Mouse (Mus musculus): ENCODE results near the gene Zfp710.

The Zfp710 gene

GRCm38 (mm10) chr7:80058405-80059063, 33.9 kb downstream of the Zfp710 start:
- peak in 1 of 2 experiments; percentile 66 for DNase-seq

DNA sequence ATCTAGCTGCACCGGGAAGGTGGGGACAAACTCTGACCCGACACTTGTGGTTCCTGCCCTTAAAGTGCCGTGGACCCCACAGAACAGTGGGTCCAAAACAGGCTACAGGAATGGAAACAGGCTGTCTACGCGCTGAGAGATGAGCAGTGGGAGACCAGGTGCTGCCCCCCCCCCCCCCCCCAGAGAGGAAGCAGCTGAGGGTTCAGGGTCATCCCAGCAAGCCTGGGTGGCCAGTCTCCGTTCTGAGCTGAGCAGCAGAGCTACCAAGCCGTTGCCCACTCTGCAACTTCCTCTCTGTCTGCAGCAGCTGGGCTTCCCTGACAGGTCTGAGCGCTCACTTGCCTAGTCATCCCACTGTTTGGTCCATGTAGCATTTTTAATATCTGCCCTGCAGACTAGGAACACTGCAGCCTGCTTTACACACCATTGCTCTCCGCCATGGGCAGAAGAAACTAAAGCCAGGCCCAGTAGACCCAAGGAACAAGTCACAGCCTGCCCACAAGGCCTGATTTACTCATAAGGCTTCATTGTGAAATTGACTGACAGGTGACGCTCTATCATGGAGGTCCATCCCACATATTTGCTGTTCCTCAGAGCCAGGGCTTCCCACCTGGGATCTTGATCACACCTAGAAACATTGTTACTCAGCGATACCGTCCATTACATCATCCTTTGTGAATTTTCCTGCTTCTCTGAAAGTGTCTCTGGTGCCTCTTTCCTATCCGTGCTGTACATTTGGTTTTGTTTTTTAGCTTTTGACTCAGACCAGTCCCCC, 34.6 kb downstream of the Zfp710 start:
- peak in 1 of 2 experiments; percentile 51 for DNase-seq

DNA sequence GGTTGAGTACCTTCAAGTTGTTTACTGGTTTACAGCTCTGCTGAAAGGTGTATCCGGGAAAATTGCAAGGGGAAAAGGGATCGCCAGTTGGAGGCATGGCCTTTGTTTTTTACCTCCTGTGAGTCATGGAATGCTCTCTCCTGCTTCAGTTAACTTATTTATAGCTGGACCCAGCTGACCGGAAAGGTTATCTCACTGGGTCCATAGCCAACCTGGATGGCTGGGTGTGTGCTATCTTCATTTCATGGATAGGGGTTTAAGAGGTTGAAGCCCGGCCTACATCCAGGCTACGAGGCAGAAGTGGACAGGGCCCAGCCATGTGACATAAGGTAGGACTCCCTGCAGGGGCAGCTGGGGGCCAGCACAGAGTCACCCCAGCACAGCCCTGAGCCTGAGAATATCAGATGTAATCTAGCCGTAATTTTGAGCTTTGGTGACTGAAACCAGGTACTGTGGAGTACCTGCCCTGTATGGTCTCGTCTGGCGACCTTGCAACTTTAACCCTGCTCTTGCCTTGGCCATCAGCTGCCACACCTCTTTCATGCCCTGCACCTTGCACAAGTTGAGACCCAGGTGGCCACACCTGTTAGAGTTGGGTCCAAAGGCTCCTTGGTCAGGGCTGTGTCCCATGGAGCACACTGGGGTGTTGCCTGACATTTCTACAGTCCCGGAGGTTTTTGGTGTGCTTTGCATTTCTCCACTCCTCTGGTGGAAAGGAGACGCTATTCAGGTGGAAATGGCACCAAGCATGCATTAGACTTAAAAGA, 35.6 kb downstream of the Zfp710 start:
- DNase-seq: peak in 1 of 2 experiments; percentile 40

GRCm38 (mm10) chr7:80062083-80062826, 37.6 kb downstream of the Zfp710 start:
- DNase-seq: no peak

DNA sequence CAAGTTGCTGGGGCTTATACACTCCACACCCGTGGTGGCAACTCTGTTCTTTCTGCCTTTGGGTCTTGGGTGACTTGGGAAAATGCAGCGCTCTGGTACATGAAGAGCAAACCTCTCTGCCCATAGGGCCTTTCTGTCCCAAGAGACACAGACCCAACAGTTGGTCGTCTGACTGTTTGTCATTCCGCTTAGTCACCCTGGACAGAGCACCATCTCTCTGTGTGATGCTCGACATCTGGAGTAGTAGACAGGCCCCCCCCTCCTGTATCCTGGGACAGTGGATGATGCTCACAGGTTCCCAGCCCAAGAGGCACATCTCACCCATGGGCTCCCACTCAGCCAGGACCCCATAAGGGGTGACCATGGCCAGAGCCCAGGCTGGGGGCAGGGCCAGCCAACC, 38.6 kb downstream of the Zfp710 start:
- DNase-seq: no peak

DNA sequence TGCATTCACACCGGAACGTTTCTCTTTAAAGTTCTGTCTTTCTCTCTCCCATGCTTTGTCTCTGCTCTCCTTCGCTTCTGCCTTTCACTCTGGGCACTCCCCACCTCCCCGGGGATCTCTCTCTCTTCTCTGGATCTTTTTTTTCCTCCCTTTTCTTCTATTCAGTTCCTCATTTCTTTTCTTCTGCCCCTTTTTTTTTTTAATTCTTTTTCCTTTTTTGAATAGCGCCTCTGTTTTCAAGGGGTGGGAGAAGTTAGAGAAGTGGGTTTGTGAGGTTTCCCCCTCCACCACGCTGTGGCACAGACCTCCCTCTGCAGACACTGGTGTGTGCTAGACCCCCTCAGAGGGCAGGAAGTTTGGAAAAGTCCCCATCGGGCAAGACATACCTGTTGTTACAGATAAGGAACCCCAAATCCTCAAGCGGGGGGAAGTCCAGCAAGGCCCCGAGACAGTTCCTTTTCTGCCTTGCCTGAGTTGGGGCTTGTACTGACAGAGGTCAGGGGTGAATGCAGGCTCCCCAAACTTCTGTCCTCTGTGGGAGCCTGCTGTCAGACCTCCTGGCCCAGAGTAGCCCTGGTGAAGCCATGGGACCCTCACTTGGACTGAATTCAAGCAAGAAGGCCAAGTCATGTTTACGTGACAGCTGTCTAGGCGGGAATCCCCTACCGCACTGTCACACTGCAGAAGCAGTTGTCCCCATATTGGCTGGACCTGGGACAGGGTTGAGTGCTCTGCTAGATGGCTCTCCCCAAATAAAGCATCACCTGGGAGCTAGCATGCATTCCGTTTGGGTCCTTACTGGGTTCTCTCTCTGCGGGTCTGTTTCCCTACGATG, 39.5 kb downstream of the Zfp710 start:
- no peak for DNase-seq

DNA sequence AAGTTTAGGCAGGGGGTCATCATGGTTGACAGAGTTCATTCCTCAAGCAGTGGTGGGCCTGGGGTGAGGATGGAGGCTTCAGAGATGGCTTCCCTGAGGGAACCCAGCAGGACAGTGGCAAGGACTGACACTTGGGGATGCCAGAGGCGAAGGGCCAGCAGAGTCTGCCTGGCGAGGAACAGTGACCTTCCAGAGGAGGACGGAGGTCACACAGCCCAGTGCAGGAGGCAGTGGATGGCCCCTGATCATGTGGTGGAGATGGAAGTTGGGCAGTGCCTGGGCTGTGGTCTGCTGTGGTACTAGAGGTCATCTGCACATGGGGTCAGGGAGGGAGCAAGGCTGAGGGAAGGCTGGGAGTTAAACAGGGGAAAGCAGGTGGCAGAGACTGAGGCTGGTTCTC, 40.6 kb downstream of the Zfp710 start:
- DNase-seq: no peak

DNA sequence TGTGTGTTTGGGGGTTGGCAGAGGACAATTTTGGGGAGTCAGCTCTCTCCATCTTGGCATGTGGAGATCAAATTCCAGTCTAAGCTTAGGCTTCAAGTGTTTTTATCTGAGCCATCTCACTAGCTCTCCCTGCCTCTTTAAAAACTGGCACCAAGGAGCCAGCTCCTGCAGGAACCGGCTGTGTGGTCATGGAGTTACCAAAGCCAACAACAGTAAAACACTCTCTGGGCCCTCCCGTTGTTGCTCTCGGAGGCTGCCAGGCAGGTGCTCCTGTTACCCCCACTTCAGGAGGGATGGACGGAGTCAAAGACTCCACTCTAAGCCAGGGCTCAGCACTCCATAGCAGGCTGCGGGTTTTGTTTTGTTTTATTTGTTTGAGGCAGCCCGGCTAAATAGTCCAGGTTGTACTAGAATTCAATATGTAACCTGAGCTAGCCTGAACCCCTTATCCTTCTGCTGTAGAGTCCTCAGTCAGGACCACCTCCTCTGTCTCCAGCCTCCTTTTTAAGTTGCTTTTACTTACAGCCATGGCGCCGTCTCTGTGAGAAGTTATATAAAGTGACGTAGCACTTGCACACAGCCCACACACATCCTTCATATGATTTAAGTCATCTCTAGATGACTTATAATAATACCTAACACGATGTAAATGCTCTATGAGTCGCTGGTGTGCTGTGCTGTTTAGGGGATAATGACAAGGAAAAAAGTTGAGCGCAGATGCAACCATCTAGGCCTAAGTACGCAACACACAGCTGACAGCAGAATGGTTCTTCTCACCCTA, 42.3 kb downstream of the Zfp710 start:
- DNase-seq: peak in 1 of 2 experiments; percentile 52

DNA sequence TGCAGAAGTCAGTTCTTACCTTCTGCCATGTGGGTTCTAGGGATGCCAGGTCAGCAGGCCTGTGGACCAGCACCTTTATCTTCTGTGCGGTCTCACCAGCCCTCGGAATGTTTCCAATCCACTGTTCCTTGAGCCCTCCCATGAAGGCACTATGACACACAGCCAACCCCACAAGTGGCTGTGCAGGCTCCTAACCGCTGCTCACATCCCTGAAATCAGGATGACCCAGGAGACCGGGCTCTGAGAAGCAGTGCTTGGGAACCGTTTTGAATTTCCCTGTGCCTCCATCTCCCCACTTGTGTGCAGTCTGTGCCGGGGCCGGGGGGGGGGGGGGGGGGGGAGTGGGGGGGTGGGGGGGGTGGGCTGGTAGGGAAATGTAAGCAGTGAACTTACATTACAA, 43.7 kb downstream of the Zfp710 start:
- DNase-seq: no peak

- DNase-seq: peak; percentile 53 to 75
These were observed 45.2 kb downstream of the Zfp710 start for GRCm38 (mm10) chr7:80069615-80070327.

DNA sequence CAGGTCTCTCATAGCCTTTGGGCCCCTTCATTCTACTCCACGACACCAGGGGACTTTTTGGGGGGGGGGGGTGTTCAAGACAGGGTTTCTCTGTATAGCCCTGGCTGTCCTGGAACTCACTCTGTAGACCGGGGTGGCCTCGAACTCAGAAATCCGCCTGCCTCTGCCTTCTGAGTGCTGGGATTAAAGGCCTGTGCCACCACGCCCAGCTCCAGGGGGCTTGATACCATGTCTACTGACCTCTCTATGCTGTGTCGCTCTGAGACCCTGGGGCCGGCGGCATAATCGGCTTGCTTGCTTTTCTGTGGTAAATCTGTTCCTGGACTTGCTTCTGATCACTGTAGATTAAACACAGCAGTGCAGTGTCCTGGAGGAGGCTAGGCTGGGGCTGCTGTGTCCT, 46.6 kb downstream of the Zfp710 start:
- no peak for DNase-seq

GRCm38 (mm10) chr7:80072297-80072696, 47.7 kb downstream of the Zfp710 start:
- no peak for DNase-seq

- DNase-seq: no peak
These were observed 48.9 kb downstream of the Zfp710 start for GRCm38 (mm10) chr7:80073506-80073905.

DNA sequence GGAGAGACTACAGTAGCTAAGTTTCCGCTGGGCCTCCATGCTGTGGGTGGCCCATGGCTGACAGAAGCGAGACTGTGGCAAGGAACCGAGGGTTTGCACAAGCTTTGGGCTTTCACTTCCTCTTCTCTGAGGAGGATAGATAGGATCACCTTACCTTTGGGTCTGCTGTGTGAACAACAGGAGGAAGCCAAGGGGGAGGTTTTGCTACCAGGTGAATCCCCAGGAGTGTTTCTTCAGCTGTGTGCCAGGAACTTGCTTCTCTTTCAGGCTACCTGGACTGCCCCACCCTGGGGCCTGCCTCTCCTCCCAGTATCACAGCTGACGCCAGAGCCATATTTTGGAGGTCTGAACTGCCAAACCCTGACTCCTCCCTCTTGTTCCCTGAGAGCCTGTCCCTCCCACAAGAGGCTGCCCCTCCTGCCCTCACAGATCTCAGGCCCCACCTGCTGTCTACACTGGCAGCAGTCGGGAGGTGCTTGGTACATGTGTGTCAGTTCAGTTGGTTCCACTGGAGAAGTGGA, 50.4 kb downstream of the Zfp710 start:
- DNase-seq: peak; percentile 77 to 88

DNA sequence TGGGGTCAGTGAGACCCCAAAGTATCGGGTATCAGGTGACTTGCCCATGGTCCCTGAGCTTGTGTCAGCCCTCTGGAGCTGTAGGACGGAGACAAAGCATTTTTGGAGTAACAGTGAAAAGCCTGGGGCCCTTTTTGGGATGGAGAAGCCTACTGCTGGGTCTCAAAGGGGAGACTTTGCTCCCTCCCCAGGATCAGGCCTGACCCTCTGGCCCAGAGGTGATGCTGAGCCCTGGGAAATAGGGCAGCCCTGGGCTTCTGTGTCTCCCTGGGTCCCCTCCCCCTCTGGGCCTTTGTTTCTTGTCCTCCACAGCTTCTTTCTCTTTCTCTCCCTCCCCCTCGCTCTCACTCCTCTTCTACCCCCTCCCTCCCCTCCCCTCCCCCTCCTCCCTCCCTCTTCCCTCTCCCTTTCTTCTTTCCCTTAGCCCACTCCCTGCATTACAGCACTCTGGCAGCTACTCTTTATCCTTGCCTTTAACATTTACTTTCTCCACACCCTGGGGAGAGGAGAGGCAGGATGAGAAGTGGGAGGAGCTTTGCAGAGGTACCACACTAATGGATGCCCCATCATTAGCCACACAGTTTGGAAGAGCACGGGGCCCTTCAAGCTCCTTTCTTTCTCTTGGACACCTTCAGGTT, 51.5 kb downstream of the Zfp710 start:
- no peak for DNase-seq

GRCm38 (mm10) chr7:80076961-80077716, 52.5 kb downstream of the Zfp710 start:
- no peak for DNase-seq

- DNase-seq: peak; percentile 61 to 81
These were observed 53.2 kb downstream of the Zfp710 start for GRCm38 (mm10) chr7:80077801-80078200.

- peak; percentile 93 to 97 for DNase-seq
These were observed 54.2 kb downstream of the Zfp710 start for GRCm38 (mm10) chr7:80078792-80079301.
